Mouse (Mus musculus): ENCODE measurements around the gene Rabep2.

DNA sequence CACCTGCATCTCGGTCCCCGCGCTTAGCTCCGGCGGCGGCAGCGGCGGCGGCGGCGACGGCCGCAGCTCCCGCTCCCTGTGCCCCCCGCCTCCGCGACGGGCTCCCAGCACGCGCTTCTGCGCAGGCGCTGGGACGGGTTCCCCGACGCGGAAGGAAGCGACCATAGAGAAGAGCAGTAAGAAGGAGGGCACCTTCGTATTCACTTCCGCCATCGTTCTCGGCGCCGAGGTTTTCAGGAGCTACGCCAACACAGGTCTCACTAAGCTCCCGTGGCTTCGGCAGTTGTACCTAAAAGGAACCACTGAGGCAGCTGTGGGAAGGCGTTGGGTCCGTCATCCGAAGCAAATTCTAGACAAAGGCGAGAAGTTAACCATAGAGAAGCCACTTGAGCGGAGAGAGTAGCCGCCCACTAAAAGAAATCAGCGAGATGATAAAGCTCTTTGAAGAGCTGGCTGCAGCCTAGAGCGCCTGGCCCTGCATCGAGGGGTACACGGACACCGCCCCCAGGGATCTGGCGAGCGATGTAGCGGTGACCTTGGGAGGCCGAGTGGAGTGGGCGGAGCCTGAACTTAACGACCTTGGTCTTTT, 46.5 kb downstream of the Rabep2 start, which contains the start of gene Sh2b1:
- peak; percentile 67 for TF ChIP-seq GABPA (IDR thresholded peaks at IDR 0.05; ENCODE audit: insufficient replicate concordance, low read depth, low read length)
- TF ChIP-seq CHD2 (IDR thresholded peaks at IDR 0.05; ENCODE audit: low read length) = no peak
- TF ChIP-seq E2F4 (IDR thresholded peaks at IDR 0.05; ENCODE audit: insufficient replicate concordance, low read depth, low read length) = no peak
- peak in 1 of 2 experiments; percentile 63; a peak in 2 of 4 replicates for TF ChIP-seq CTCF (conservative IDR thresholded peaks at IDR 0.05 in 1 of 2, IDR thresholded peaks at IDR 0.05 in 1 of 2; ENCODE audit: low read depth in 2 of 2, low read length in 2 of 2)

All from CH12.LX (cell line).